25 mouse cellular contexts compared by ENCODE assay signal in the genomic region with DNA sequence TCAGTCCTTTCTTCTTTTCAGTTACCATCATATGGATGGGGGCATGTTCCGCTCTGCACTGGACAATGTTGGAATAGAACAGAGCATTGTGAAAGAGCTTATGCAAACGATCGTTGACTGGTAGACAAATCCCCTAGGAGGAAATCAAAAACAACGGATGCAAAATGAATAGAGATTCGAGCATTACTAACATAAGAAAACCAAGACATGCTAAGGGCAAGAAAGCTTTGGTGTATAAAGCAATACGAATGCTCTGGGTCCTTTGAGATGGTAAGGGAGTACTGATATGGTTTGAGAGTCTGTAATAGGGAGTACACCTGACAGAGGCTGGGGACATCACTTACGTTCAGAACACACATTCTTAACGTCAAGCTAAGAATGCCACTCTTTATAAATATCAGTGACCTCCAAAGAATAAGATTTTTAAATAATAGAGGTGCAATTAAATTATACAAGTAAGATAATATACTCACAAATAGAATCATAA.
DNase-seq lines count a peak whose midpoint lies in the region; ATAC-seq lines count a peak whose summit lies in the region.
"Had no signal": no experiment of that assay in that cellular context is flagged by ENCODE, and none has a peak within 500 bp of the region (broad histone marks: within the 10 kb centered on the region; RNA-seq: fewer than 3 reads in every experiment).

No protein-coding gene starts in this region.

- H3K4me3 ChIP-seq in hindbrain, embryonic 11.5 days (ENCODE audit: low read depth, low read length), result no peak overlapping the region
- no peak overlapping the region for H3K4me3 ChIP-seq in hindbrain, embryonic 16.5 days (ENCODE audit: low read length)
- no peak overlapping the region for H3K4me3 ChIP-seq in forebrain, embryonic 16.5 days (replicated peaks; ENCODE audit: low read length)
- no peak overlapping the region for H3K4me3 ChIP-seq in hindbrain, embryonic 14.5 days (replicated peaks; ENCODE audit: low read length)
- H3K4me3 ChIP-seq in midbrain, embryonic 14.5 days (replicated peaks; ENCODE audit: low read depth, low read length), result peak overlapping the region; percentile 15
- H3K4me3 ChIP-seq: embryonic facial prominence, embryonic 12.5 days; gastrocnemius, adult 2 months; heart, embryonic 10.5 days; intestine, embryonic 15.5 days; kidney, embryonic 15.5 days had no signal

- H3K4me1 ChIP-seq in hindbrain, embryonic 11.5 days (replicated peaks; ENCODE audit: control insufficient read depth, insufficient read depth, low read length), result no peaks in the 10 kb centered on the region
- H3K4me1 ChIP-seq in hindbrain, embryonic 16.5 days (ENCODE audit: control insufficient read depth, insufficient read depth, low read depth, low read length), result no peaks in the 10 kb centered on the region
- H3K4me1 ChIP-seq in forebrain, embryonic 16.5 days (replicated peaks; ENCODE audit: control insufficient read depth, insufficient read depth, low read length), result peaks cover 5% of the 10 kb centered on the region; the same call in 1 of the 2 replicates
- H3K4me1 ChIP-seq in hindbrain, embryonic 14.5 days (replicated peaks; ENCODE audit: control insufficient read depth, insufficient read depth, low read length), result no peaks in the 10 kb centered on the region
- H3K4me1 ChIP-seq in midbrain, embryonic 14.5 days (ENCODE audit: control insufficient read depth, insufficient read depth, low read length), result no peaks in the 10 kb centered on the region
- H3K4me1 ChIP-seq: embryonic facial prominence, embryonic 12.5 days; heart, embryonic 10.5 days; intestine, embryonic 15.5 days; kidney, embryonic 15.5 days had no signal

- H3K9me3 ChIP-seq in hindbrain, embryonic 11.5 days (ENCODE audit: control insufficient read depth, low read length), result no peaks in the 10 kb centered on the region
- H3K9me3 ChIP-seq in hindbrain, embryonic 16.5 days (ENCODE audit: control insufficient read depth, low read length), result no peaks in the 10 kb centered on the region
- no peaks in the 10 kb centered on the region for H3K9me3 ChIP-seq in forebrain, embryonic 16.5 days (ENCODE audit: control insufficient read depth, low read length)
- H3K9me3 ChIP-seq in hindbrain, embryonic 14.5 days (ENCODE audit: control insufficient read depth, low read length), result no peaks in the 10 kb centered on the region
- no peaks in the 10 kb centered on the region for H3K9me3 ChIP-seq in midbrain, embryonic 14.5 days (ENCODE audit: control insufficient read depth, low read length)
- H3K9me3 ChIP-seq: embryonic facial prominence, embryonic 12.5 days; heart, embryonic 10.5 days; intestine, embryonic 15.5 days; kidney, embryonic 15.5 days had no signal

- H3K27ac ChIP-seq in hindbrain, embryonic 11.5 days (ENCODE audit: low read depth, low read length), result no peak overlapping the region
- no peak overlapping the region for H3K27ac ChIP-seq in hindbrain, embryonic 16.5 days (ENCODE audit: low read depth, low read length)
- peak overlapping the region; percentile 45 for H3K27ac ChIP-seq in forebrain, embryonic 16.5 days (ENCODE audit: low read length)
- peak overlapping the region; percentile 1; the same call in 1 of the 2 replicates for H3K27ac ChIP-seq in hindbrain, embryonic 14.5 days
- peak overlapping the region; percentile 74 for H3K27ac ChIP-seq in midbrain, embryonic 14.5 days (replicated peaks; ENCODE audit: low read depth, low read length)
- H3K27ac ChIP-seq: embryonic facial prominence, embryonic 12.5 days; gastrocnemius, adult 2 months; heart, embryonic 10.5 days; intestine, embryonic 15.5 days; kidney, embryonic 15.5 days; macrophage; stomach, postnatal 0 days had no signal

- H3K9ac ChIP-seq in hindbrain, embryonic 11.5 days (ENCODE audit: low read depth, low read length), result no peak overlapping the region
- no peak overlapping the region for H3K9ac ChIP-seq in hindbrain, embryonic 16.5 days (ENCODE audit: low read depth, low read length)
- H3K9ac ChIP-seq in forebrain, embryonic 16.5 days (replicated peaks; ENCODE audit: low read depth, low read length), result no peak overlapping the region
- H3K9ac ChIP-seq in hindbrain, embryonic 14.5 days, result no peak overlapping the region
- H3K9ac ChIP-seq in midbrain, embryonic 14.5 days (replicated peaks; ENCODE audit: low read length), result no peak overlapping the region; the same call in 1 of the 2 replicates
- H3K9ac ChIP-seq: embryonic facial prominence, embryonic 12.5 days; intestine, embryonic 15.5 days; kidney, embryonic 15.5 days had no signal

- H3K4me2 ChIP-seq in hindbrain, embryonic 11.5 days (replicated peaks; ENCODE audit: low read depth, low read length), result no peak overlapping the region
- H3K4me2 ChIP-seq in hindbrain, embryonic 16.5 days (ENCODE audit: low read length), result no peak overlapping the region; the same call in 1 of the 2 replicates
- H3K4me2 ChIP-seq in forebrain, embryonic 16.5 days (ENCODE audit: low read length), result peak overlapping the region; percentile 8
- peak overlapping the region; percentile 24 for H3K4me2 ChIP-seq in hindbrain, embryonic 14.5 days (replicated peaks)
- H3K4me2 ChIP-seq in midbrain, embryonic 14.5 days (ENCODE audit: low read length), result peak overlapping the region; percentile 25
- H3K4me2 ChIP-seq: embryonic facial prominence, embryonic 12.5 days; intestine, embryonic 15.5 days; kidney, embryonic 15.5 days had no signal

- ATAC-seq in hindbrain, embryonic 11.5 days (ENCODE audit: low FRiP score), result no peak
- no peak for ATAC-seq in hindbrain, embryonic 16.5 days
- peak; percentile 21; the same call in 1 of the 2 replicates for ATAC-seq in forebrain, embryonic 16.5 days
- ATAC-seq in hindbrain, embryonic 14.5 days (ENCODE audit: low FRiP score), result no peak
- peak; percentile 56 for ATAC-seq in midbrain, embryonic 14.5 days (ENCODE audit: low FRiP score, low TSS enrichment)
- no peak for ATAC-seq in activated CD4-positive, CD25-positive, alpha-beta regulatory T cell, adult 4 months
- ATAC-seq: intestine, embryonic 15.5 days; Patski had no signal

- no peaks in the 10 kb centered on the region for H3K36me3 ChIP-seq in hindbrain, embryonic 11.5 days (ENCODE audit: control insufficient read depth, insufficient read depth, low read length)
- H3K36me3 ChIP-seq in hindbrain, embryonic 16.5 days (ENCODE audit: control insufficient read depth, insufficient read depth, low read length), result no peaks in the 10 kb centered on the region
- H3K36me3 ChIP-seq in forebrain, embryonic 16.5 days (ENCODE audit: control insufficient read depth, insufficient read depth), result no peaks in the 10 kb centered on the region
- H3K36me3 ChIP-seq in hindbrain, embryonic 14.5 days (replicated peaks; ENCODE audit: control insufficient read depth, insufficient read depth), result no peaks in the 10 kb centered on the region
- H3K36me3 ChIP-seq in midbrain, embryonic 14.5 days (ENCODE audit: control insufficient read depth, insufficient read depth, low read length), result no peaks in the 10 kb centered on the region
- H3K36me3 ChIP-seq: embryonic facial prominence, embryonic 12.5 days; G1E; heart, embryonic 10.5 days; intestine, embryonic 15.5 days; kidney, embryonic 15.5 days had no signal

- DNase-seq in hindbrain, embryonic 11.5 days (ENCODE audit: low spot score), result peak; percentile 3
- DNase-seq in hindbrain, embryonic 14.5 days (ENCODE audit: low spot score), result no peak
- peak; percentile 63 for DNase-seq in midbrain, embryonic 14.5 days
- DNase-seq in kidney, postnatal 36 days, result no peak
- DNase-seq in cerebellum, adult 11 months, result no peak
- DNase-seq: adrenal gland, adult 2 months; B cell, adult 2 months; cerebellum, adult 2 months; cerebellum, postnatal 25 days; gastrocnemius, adult 2 months; heart, postnatal 4 days; kidney, postnatal 4 days; right cerebral cortex, postnatal 14 days had no signal

- WGBS in hindbrain, embryonic 11.5 days, result 82% methylated on average over 8 of the region's 8 CpGs
- WGBS in hindbrain, embryonic 16.5 days, result 59% methylated on average over 8 of the region's 8 CpGs
- 50% methylated on average over 8 of the region's 8 CpGs for WGBS in forebrain, embryonic 16.5 days
- WGBS in hindbrain, embryonic 14.5 days, result 52% methylated on average over 8 of the region's 8 CpGs
- WGBS in midbrain, embryonic 14.5 days, result 24% methylated on average over 8 of the region's 8 CpGs

- no peaks in the 10 kb centered on the region for H3K27me3 ChIP-seq in hindbrain, embryonic 11.5 days (ENCODE audit: control insufficient read depth, insufficient read depth, low read length)
- H3K27me3 ChIP-seq in hindbrain, embryonic 16.5 days (replicated peaks; ENCODE audit: control insufficient read depth, insufficient read depth, low read length), result no peaks in the 10 kb centered on the region
- H3K27me3 ChIP-seq in forebrain, embryonic 16.5 days (replicated peaks; ENCODE audit: control insufficient read depth, insufficient read depth, low read length), result no peaks in the 10 kb centered on the region
- no peaks in the 10 kb centered on the region for H3K27me3 ChIP-seq in hindbrain, embryonic 14.5 days (ENCODE audit: control insufficient read depth, insufficient read depth, low read length)
- H3K27me3 ChIP-seq in midbrain, embryonic 14.5 days (ENCODE audit: control insufficient read depth, insufficient read depth, low read length), result no peaks in the 10 kb centered on the region
- H3K27me3 ChIP-seq: CH12.LX; embryonic facial prominence, embryonic 12.5 days; intestine, embryonic 15.5 days; kidney, embryonic 15.5 days; Patski had no signal

Comparison
In these comparisons a context has a peak if more than half of its experiments do, and no peak if none do; other contexts are left out.
1. DNase-seq: peak in hindbrain, embryonic 11.5 days (single experiment) and midbrain, embryonic 14.5 days (single experiment); none in hindbrain, embryonic 14.5 days (single experiment), kidney, postnatal 36 days (0 of 2) and cerebellum, adult 11 months (single experiment).
2. H3K27ac ChIP-seq: peak in forebrain, embryonic 16.5 days (single experiment), hindbrain, embryonic 14.5 days (single experiment) and midbrain, embryonic 14.5 days (single experiment); none in hindbrain, embryonic 11.5 days (single experiment) and hindbrain, embryonic 16.5 days (single experiment).
3. H3K4me2 ChIP-seq: peak in forebrain, embryonic 16.5 days (single experiment), hindbrain, embryonic 14.5 days (single experiment) and midbrain, embryonic 14.5 days (single experiment); none in hindbrain, embryonic 11.5 days (single experiment) and hindbrain, embryonic 16.5 days (single experiment).
4. ATAC-seq: peak in forebrain, embryonic 16.5 days (single experiment) and midbrain, embryonic 14.5 days (single experiment); none in hindbrain, embryonic 11.5 days (single experiment), hindbrain, embryonic 16.5 days (single experiment), hindbrain, embryonic 14.5 days (single experiment) and activated CD4-positive, CD25-positive, alpha-beta regulatory T cell, adult 4 months (single experiment).